Mouse (Mus musculus) MEL (cell line): ENCODE data around the gene Lrrc74a. TPM values are rescaled to one million over a fixed set of nuclear protein-coding genes. Genes with fewer than 3 reads are reported as not detected.

Experiments
- DNase-seq: peaks from one replicate; pipeline ENCODE4 v3.0.0; 2011; ENCODE audit warnings: low read depth, low spot score
- H3K27ac ChIP-seq: 2 replicates; pipeline ENCODE4 v1.5.1; 2012; ENCODE audit warnings: low read depth, mild to moderate bottlenecking, control low read depth, low read length, moderate library complexity; ENCODE audit not compliant: control insufficient read depth
- H3K27me3 ChIP-seq, 2 experiments: fragments of 150-350 bp in 1 of 2; sonication (generic) in 1 of 2; 2 replicates each; pipeline ENCODE4 v1.6.1; 2012; ENCODE audit warnings: low read length in 2 of 2, mild to moderate bottlenecking in 2 of 2, improper control_type of control experiment in 1 of 2, moderate library complexity in 1 of 2; ENCODE audit not compliant: insufficient read depth in 2 of 2, control insufficient read depth in 1 of 2
- H3K36me3 ChIP-seq, 2 experiments: 2 replicates each; pipeline ENCODE4 v1.6.1; 2012 to 2014; ENCODE audit warnings: low read length in 2 of 2, improper control_type of control experiment in 1 of 2, inconsistent platforms in 1 of 2, mild to moderate bottlenecking in 1 of 2; ENCODE audit not compliant: insufficient read depth in 2 of 2, control insufficient read depth in 1 of 2
- H3K4me1 ChIP-seq, 2 experiments: fragments of 150-350 bp in 1 of 2; sonication (generic) in 1 of 2; 2 replicates each; pipeline ENCODE4 v1.6.1; 2012; ENCODE audit warnings: low read length in 2 of 2, improper control_type of control experiment in 1 of 2, mild to moderate bottlenecking in 1 of 2; ENCODE audit not compliant: insufficient read depth in 2 of 2, control insufficient read depth in 1 of 2
- H3K4me3 ChIP-seq, 2 experiments: fragments of 150-350 bp in 1 of 2; sonication (generic) in 1 of 2; 2 replicates each; pipeline ENCODE4 v1.5.1; 2012; ENCODE audit warnings: low read depth in 2 of 2, low read length in 2 of 2, mild to moderate bottlenecking in 2 of 2, moderate library complexity in 2 of 2, control low read depth in 1 of 2, improper control_type of control experiment in 1 of 2; ENCODE audit not compliant: control insufficient read depth in 1 of 2, insufficient read depth in 1 of 2
- H3K79me2 ChIP-seq: 2 replicates; pipeline ENCODE4 v1.6.1; 2012; ENCODE audit warnings: mild to moderate bottlenecking, low read length, moderate library complexity; ENCODE audit not compliant: control insufficient read depth, poor library complexity, insufficient read depth
- H3K9ac ChIP-seq: 2 replicates; pipeline ENCODE4 v1.6.1; 2012; ENCODE audit warnings: low read depth, mild to moderate bottlenecking, control low read depth, low read length, moderate library complexity; ENCODE audit not compliant: control insufficient read depth, poor library complexity, severe bottlenecking
- H3K9me3 ChIP-seq: fragments of 150-350 bp; sonication (generic); replicated peaks from 2 replicates; pipeline ENCODE4 v1.6.1; 2012; ENCODE audit warnings: mild to moderate bottlenecking, low read length, improper control_type of control experiment, moderate library complexity; ENCODE audit not compliant: insufficient read depth
- EP300 ChIP-seq, 2 experiments: IDR thresholded peaks; 2 replicates each; pipeline ENCODE4 v1.6.1; 2011; ENCODE audit warnings: improper control_type of control experiment in 2 of 2, low read length in 2 of 2, low read depth in 1 of 2, mild to moderate bottlenecking in 1 of 2
- GATA1 ChIP-seq: IDR thresholded peaks from 2 replicates; pipeline ENCODE4 v1.6.1; 2011; ENCODE audit warnings: low read depth, low read length, improper control_type of control experiment
- HCFC1 ChIP-seq: IDR thresholded peaks from 2 replicates; pipeline ENCODE4 v1.6.1; 2012; ENCODE audit warnings: low read depth, mild to moderate bottlenecking, inconsistent platforms, low read length, improper control_type of control experiment, moderate library complexity
- JUND ChIP-seq: IDR thresholded peaks from 2 replicates; pipeline ENCODE4 v1.6.1; 2011; ENCODE audit warnings: low read depth, mild to moderate bottlenecking, improper control_type of control experiment, low read length
- MXI1 ChIP-seq: IDR thresholded peaks from 2 replicates; pipeline ENCODE4 v1.6.1; 2011; ENCODE audit warnings: mild to moderate bottlenecking, low read depth, low read length, improper control_type of control experiment
- MYB ChIP-seq: IDR thresholded peaks from 2 replicates; pipeline ENCODE4 v1.6.1; 2011; ENCODE audit warnings: mild to moderate bottlenecking, low read depth, low read length, improper control_type of control experiment
- NELFE ChIP-seq: IDR thresholded peaks from 2 replicates; pipeline ENCODE4 v1.6.1; 2011; ENCODE audit warnings: low read depth, low read length, improper control_type of control experiment
- POLR2A ChIP-seq, 2 experiments: IDR thresholded peaks; 2 replicates each; pipeline ENCODE4 v1.6.1; 2011 to 2012; ENCODE audit warnings: low read length in 2 of 2, mild to moderate bottlenecking in 2 of 2, control low read depth in 1 of 2, improper control_type of control experiment in 1 of 2, low read depth in 1 of 2, moderate library complexity in 1 of 2; ENCODE audit not compliant: control insufficient read depth in 1 of 2, insufficient read depth in 1 of 2, poor library complexity in 1 of 2
- POLR2AphosphoS2 ChIP-seq: IDR thresholded peaks from 2 replicates; pipeline ENCODE4 v1.6.1; 2011; ENCODE audit warnings: low read length, improper control_type of control experiment
- RCOR1 ChIP-seq: IDR thresholded peaks from 2 replicates; pipeline ENCODE4 v1.6.1; 2012; ENCODE audit warnings: low read depth, mild to moderate bottlenecking, inconsistent platforms, low read length, improper control_type of control experiment
- TAL1 ChIP-seq: IDR thresholded peaks from 2 replicates; pipeline ENCODE4 v1.6.1; 2012; ENCODE audit warnings: mild to moderate bottlenecking, inconsistent platforms, low read length, moderate library complexity, mixed read lengths
- TBP ChIP-seq: IDR thresholded peaks from 2 replicates; pipeline ENCODE4 v1.8.0; 2011; ENCODE audit warnings: low read depth, low read length, improper control_type of control experiment
- USF1 ChIP-seq: IDR thresholded peaks from 2 replicates; pipeline ENCODE4 v1.6.1; 2014; ENCODE audit warnings: low read depth, mild to moderate bottlenecking, inconsistent platforms, low read length, improper control_type of control experiment, moderate library complexity
- ZC3H11A ChIP-seq: IDR thresholded peaks from 2 replicates; pipeline ENCODE4 v1.6.1; 2012; ENCODE audit warnings: low read depth, mild to moderate bottlenecking, inconsistent platforms, low read length, improper control_type of control experiment
- ZKSCAN1 ChIP-seq: IDR thresholded peaks from 2 replicates; pipeline ENCODE4 v1.6.1; 2012; ENCODE audit warnings: low read depth, mild to moderate bottlenecking, inconsistent platforms, low read length, improper control_type of control experiment, moderate library complexity
- ZMIZ1 ChIP-seq: IDR thresholded peaks from 2 replicates; pipeline ENCODE4 v1.6.1; 2012; ENCODE audit warnings: low read depth, mild to moderate bottlenecking, inconsistent platforms, low read length, improper control_type of control experiment, moderate library complexity
- ZNF384 ChIP-seq: IDR thresholded peaks from 2 replicates; pipeline ENCODE4 v1.6.1; 2012; ENCODE audit warnings: low read depth, mild to moderate bottlenecking, inconsistent platforms, low read length, improper control_type of control experiment
- polyA plus RNA-seq, 2 experiments: library from polyadenylated mRNA; stranded (reverse) in 1 of 2; unstranded in 1 of 2; fragments of >175 nt in 1 of 2; fragments of >200 nt in 1 of 2; gene quantifications; 2 replicates each; pipeline versions ENCODE4 v1.2.1 to v1.2.4; 2012; ENCODE audit warnings: low replicate concordance in 2 of 2, low read depth in 1 of 2; ENCODE audit not compliant: insufficient read length in 2 of 2, insufficient read depth in 1 of 2, missing spikeins in 1 of 2
- total RNA-seq: library from RNA; depleted of rRNA; stranded (reverse); fragments of 300-350 nt; gene quantifications from 2 replicates; pipeline ENCODE4 v1.2.3, GENCODE M21; 2012

Gene Lrrc74a
- total and polyA plus RNA-seq, 3 experiments: not detected

DNA sequence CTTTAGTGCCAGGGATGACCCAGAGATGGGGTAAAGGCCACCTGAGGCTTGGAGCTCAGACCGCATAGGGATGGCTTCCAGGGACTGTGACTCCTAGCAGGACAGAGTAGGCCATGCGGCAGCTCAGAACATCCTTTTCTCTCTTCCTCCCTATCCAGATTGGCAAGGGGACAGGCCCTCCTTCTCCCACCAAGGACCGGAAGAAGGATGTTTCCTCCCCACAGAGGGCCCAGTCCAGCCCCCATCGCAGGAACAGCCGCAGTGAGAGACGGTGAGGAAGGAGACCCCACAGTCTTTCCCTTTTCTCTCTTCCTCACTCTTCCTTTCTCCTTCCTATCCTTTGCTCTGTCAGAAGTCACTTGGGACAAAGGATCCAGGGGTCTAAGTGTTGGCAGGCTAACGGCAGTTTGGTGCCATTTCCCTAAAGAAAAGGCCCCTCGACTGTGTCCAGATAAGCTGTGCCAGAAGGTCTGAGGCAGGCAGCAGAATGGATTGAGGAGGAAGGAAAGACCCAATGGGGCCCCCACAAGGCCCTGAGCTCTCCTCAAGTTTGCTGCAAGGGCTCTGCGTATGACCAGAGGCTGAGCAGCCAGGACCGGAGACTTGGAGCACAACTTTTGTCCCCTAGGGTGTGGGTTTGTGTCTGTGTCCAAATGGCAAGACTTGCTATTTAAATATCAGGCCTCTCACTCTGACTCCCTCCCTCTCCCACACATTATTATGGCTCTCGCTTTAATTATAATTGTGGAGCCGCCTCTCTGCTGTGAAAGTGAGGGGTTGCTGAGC is 43.3 kb upstream of the Lrrc74a start:
- TF ChIP-seq ZNF384 (no peak), TAL1 (no peak), ZMIZ1 (no peak)
- DNase-seq: no peak
- H3K4me3 ChIP-seq: no peak overlapping the region
- H3K27me3 ChIP-seq: no peaks in the 10 kb centered on the region
- H3K36me3 ChIP-seq: no peaks in the 10 kb centered on the region
- no peaks in the 10 kb centered on the region for H3K79me2 ChIP-seq
- no peaks in the 10 kb centered on the region for H3K9me3 ChIP-seq
- H3K9ac ChIP-seq: no peak overlapping the region
- H3K27ac ChIP-seq: no peak overlapping the region
- 0 out of 4 replicates have a peak, but pooled peaks cover 0 to 3% of the 10 kb centered on the region in 2 experiments for H3K4me1 ChIP-seq

- H3K4me3 ChIP-seq: no peak overlapping the region
- no peaks in the 10 kb centered on the region for H3K4me1 ChIP-seq
- TF ChIP-seq EP300 (IDR thresholded peaks at IDR 0.05; ENCODE audit: low read depth in 1 of 2, low read length in 2 of 2) (no peak), GATA1 (no peak), ZMIZ1 (no peak), JUND (no peak), RCOR1 (no peak), TBP (no peak), POLR2A (IDR thresholded peaks at IDR 0.05; ENCODE audit: control insufficient read depth in 1 of 2, insufficient read depth in 1 of 2, low read depth in 1 of 2, low read length in 2 of 2, poor library complexity in 1 of 2) (no peak)
- DNase-seq: no peak
- no peaks in the 10 kb centered on the region; a peak in 1 of 4 replicates for H3K27me3 ChIP-seq
- no peak overlapping the region for H3K9ac ChIP-seq
- H3K9me3 ChIP-seq: no peaks in the 10 kb centered on the region
- H3K36me3 ChIP-seq: no peaks in the 10 kb centered on the region
- H3K79me2 ChIP-seq: no peaks in the 10 kb centered on the region
- H3K27ac ChIP-seq: no peak overlapping the region
Measured at GRCm38 (mm10) chr12:86692471-86693356, 41.5 kb upstream of the Lrrc74a start.

DNA sequence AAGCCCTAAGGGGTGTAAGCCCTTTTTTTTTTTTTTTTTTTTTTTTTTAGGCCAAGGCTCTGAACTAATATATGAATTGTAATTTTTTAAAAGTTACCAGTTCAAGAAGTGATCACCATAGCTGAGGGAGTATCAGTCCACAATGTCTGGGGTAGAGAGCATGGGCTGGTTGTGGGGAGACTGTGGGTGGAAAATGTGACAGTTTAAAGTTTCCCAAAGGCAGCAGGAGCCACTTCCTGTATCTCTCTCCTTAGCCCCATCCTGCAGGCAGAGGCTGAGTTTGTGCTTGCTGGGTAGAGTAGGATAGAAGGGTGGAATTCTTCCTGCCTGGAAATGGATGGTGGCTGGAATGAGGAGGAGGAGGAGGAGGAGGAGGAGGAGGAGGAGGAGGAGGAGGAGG is 40.8 kb upstream of the Lrrc74a start:
- no peak for TF ChIP-seq ZKSCAN1
- no peak for TF ChIP-seq MXI1
- no peak for TF ChIP-seq RCOR1
- no peak for TF ChIP-seq NELFE
- TF ChIP-seq HCFC1: no peak
- no peak for TF ChIP-seq POLR2A (IDR thresholded peaks at IDR 0.05; ENCODE audit: control insufficient read depth in 1 of 2, insufficient read depth in 1 of 2, low read depth in 1 of 2, low read length in 2 of 2, poor library complexity in 1 of 2)
- no peak for TF ChIP-seq TBP
- no peak for TF ChIP-seq ZC3H11A
- no peak for TF ChIP-seq MYB
- TF ChIP-seq ZMIZ1: no peak
- TF ChIP-seq POLR2AphosphoS2: no peak
- no peak for TF ChIP-seq USF1
- Histone ChIP-seq H3K36me3 (no peaks in the 10 kb centered on the region), H3K9ac (no peak overlapping the region), H3K4me3 (no peak overlapping the region), H3K79me2 (no peaks in the 10 kb centered on the region), H3K27ac (no peak overlapping the region), H3K4me1 (no peaks in the 10 kb centered on the region), H3K27me3 (no peaks in the 10 kb centered on the region; a peak in 1 of 4 replicates), H3K9me3 (no peaks in the 10 kb centered on the region)
- DNase-seq: no peak
